Mouse (Mus musculus) megakaryocyte progenitor cell, adult 5-6 weeks (primary cell): ENCODE data around the gene Ddx56. TPM values are rescaled to one million over a fixed set of nuclear protein-coding genes. Genes with fewer than 3 reads are reported as not detected.
"Not testable (repeated sequence)": the region's sequence is repeated elsewhere in the genome, so short reads cannot be mapped to it uniquely, and the experiment has no call there.

Experiments used
- ATAC-seq: replicated peaks from 2 replicates; pipeline ENCODE4 v1.8.0; 2016; ENCODE audit warnings: mild to moderate bottlenecking, moderate TSS enrichment, inconsistent platforms; ENCODE audit not compliant: poor library complexity
- total RNA-seq, 2 experiments: library from RNA; stranded (forward) in 1 of 2; stranded (reverse) in 1 of 2; fragments of 157-497, 149-512 nt in 1 of 2; fragments of 200-1000 nt in 1 of 2; gene quantifications; 2 replicates each; pipeline versions ENCODE4 v1.2.3 to v1.2.4; 2015 to 2017

The Ddx56 gene
- total RNA-seq, 2 experiments from 2014 or later, result 44.6 to 51.4 TPM

DNA sequence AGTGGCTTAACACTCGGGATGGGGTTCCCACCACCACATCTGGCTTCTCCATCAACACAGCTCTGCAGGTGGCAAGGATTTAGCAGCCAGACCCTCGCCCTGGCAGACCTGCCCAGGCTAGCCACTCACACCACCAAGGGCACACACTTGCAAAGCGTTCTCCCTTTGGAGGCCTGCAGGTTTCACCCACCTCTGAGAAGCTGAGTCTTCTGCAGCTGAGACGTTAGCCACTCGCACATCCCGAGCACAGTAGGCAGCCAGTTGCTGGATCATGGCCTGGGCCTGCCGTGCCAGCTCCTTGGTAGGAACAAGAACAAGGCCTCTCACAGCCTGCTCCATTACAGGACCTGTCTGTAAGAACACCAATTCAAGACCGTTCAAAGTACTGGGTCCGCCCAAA lies 951 bp downstream of the Ddx56 start:
- ATAC-seq, result no peak

DNA sequence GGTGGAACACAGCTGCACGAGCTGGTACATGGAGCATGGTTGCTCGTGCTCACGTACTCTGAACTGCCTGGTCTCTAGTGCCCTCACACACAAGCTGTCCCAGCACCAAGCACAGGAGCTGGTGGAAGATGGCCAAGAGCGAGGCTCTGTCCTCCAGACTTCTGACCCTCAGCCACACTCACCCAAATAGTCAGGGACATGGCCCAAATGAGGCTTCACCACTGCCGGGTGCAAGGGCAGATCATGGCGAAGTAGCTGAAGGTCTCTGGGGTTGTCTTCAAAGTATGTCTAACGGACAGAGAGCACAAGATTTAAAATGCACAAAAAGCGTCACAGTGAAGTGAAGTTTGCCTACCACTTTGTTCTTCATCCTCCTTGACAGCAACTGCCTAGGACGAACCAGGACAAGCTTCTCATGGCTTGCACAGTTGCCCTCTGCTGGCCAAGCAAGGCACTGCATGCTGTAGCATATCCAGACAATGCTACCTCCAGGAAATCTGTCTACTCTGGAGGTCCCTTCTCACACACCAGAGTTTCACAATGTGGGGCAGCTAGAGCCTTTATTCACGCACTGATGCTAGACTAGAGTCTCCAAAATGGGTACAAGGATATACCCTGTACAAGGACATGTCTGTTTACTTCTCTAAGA lies 6.0 kb downstream of the Ddx56 start:
- ATAC-seq, result peak; percentile 91

DNA sequence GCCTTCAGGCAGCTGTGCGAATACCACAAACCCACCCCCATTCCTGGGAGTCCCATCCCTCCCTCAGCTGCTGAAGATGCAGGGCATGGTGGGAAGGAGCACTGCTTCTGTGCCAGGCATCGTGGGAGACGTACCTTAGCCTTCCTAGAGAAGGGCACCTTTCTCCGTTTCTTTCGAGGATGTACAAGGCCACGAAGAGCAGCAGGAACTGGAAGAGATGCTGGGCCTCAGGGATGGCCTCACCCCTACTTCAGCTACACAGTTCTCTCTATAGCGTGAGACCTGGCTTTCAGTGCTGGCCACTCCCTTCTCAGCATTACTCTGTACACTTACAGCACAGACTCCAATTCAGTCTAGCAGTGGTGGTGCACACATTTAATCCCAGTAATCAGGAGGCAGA lies 8.2 kb downstream of the Ddx56 start:
- ATAC-seq, result no peak

DNA sequence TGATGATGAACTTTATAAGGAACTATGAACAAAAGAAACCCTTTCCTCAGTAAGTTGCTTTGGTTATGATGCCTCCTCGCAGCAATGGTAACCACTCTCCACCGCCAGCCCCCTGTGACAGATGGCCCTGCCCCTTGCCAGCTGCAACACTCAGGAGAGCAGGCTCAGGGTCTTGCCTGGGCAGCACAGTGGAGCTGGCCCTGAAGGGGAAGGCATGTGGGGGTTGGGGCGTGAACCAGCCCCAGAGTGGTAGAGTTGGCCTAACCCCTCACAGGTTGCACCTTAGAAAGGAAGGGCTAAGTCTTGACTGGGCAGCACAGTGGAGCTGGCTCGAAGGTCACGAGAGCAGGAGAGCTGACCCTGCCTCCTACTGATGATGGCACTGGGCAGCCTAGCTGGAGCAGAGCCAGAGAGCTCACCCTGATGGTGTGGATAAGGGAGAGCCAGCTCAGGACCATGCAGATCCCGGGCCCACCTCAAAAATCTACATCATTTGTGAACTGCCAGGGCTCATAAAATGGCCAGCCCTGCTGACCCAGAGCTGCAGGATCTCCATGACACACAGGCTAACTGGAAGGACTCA lies 11.0 kb downstream of the Ddx56 start:
- ATAC-seq, result peak; percentile 26; the same call in 1 of the 2 replicates

DNA sequence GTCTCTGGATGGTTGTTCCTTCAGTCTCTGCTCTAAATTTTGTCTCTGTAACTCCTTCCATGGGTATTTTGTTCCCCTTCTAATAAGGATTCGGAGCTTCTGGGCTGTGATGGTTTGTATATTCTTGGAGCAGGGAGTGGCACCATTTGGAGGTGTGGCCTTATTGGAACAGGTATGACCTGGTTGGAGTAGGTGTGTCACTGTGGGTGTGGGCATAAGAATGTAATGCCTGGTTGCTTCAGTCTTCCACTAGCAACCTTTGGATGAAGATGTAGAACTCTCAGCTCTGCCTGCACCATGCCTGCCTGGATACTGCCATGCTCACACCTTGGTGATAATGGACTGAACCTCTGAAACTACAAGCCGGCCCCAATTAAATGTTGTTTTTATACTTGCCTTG lies 13.0 kb downstream of the Ddx56 start:
- ATAC-seq, result not testable (repeated sequence)

DNA sequence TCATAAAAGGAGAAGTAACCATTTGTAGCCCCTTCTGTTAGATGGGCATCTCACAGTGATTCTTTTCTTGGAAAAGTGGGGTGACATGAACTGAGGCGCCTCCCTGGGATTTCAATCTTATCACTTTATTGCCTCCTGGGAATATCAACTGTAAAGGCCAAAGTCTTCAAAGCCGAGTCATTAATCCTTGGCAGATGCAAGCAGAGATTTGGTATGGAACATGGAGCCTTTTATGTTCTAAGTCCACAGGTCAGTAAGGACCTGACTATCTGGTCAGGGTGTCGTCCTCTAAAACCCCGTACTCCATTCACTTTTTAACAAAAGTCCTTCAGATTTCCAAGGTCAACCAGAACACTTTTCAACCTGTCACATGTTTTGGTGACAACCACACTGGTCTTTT lies 14.7 kb downstream of the Ddx56 start:
- ATAC-seq, result no peak

DNA sequence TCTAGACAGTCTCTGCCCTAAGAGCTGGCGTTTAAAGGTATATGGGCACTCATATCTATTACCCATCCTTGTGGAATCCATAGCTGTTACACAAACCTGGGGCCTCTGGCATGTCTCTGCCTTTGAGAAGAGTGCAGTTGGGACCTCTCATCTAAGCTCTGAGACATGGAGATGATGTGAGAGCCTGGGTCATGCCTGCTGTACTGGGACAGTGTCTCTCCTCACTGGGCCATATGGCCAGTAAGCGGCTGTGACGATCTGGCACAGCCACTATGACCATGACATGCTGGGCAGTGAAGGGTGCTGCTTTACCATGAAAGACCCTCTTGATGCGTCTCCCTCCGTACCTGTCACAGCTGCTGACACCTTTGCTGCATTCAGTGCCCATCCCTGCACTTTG lies 15.3 kb downstream of the Ddx56 start:
- no peak for ATAC-seq

DNA sequence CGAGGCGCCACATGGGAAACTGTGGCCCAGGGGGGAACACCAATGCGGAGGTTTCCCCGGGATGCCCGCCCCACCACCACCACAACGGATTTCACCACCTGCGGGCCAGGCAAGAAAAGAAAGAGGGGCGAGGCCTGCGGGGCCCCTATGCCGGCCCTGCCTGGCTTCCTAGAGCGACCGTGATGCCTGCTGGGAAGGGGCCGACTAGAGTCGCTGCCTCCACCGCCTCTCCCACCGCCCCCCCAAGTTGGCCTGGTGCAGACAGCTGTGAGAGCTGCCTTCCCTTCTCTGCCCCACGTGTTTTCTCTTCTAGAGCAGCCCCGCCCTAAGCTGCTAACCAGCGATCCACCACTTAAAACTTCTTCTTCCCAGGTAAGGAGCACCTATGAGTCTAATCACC lies 22.9 kb downstream of the Ddx56 start:
- no peak for ATAC-seq

DNA sequence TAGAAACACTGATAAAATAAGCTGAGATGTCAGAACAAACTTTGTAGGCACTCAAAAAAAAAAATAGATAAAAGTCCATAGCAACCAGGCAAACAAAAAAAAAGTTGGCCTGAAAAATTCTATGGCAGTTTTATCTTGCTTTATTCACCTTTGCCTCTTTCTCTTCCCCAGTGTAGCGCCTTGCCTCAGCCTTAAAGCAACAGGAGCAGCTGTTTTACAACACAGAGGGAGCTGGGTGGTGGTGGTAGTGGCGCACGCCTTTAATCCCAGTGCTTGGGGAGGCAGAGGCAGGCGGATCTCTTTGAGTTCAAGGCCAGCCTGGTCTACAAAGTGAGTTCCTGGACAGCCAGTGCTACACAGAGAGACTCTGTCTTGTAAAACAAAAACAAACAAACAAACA lies 34.5 kb downstream of the Ddx56 start:
- ATAC-seq, result no peak

DNA sequence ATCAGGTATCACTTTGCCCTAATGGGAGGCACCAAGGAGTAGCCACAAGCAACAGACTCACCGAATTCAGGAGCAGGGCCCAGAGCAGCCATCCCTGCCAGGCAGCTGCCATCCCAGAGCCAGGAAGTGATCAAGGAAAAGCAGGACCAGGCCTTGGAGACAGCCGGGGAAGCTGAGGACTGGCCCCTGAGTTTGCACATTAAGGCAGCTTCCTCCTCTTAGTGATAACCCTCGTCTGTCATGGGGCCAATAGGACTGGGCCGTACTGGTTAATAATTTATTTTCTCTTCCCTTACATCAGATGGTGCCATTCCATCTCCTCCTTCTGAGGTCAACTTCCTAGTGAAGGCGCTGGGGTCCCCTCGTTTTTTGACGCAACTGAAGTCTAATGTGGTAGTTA lies 37.6 kb downstream of the Ddx56 start, which contains the start of gene Npc1l1:
Npc1l1 (minus strand) TSS at position 132 of the 400 bp plus-strand sequence.
- ATAC-seq, result no peak

DNA sequence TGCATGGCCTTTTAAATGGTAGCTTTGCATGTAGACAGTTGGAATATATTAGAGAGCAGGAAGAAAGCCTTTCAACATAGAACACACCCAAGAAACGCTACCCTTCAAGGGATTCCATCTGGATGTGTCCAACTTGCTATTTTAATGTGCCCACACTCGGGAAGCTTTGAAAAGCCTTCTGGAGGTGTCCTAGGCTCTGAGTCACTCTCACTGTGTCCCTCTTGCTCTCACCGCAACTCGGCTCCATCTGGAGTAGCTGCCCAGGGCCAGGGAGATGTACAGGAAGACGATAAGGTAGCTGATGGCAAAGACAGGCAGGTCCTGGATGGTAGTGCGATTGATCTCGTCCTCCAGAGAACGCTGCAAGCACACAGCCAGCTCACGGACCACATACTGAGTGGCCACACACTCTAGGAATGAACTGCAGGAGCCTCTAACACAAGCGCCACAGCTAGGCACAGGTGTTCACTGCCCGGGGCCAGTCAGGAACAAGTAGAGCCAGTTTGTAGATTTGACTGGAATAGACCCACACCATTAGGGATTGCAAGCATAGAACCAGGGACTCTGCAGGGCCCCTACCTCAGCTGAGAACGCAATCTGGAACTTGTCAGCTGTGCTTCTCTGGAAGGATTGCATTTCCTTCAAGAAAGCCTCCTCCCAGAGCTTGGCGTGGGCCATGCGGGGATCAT lies 42.9 kb downstream of the Ddx56 start:
- no peak for ATAC-seq

DNA sequence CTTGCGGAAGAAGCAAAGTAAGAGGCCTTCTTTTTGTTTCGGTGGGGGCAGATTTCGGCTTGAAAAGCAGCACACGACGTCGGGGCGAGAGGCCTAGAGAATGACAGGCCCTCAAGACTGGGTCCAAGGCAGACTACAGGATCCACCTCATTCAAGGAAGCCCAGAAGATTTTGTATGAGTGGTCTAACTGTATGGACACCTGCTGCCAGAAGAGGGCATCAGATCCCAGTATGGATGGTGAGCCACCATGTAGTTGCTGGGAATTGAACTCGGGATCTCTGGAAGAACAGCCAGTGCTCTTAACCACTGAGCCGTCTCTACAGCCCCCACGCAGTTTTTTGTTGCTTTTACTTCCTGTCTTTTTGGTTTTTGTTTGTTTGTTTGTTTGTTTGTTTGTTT lies 45.4 kb downstream of the Ddx56 start:
- ATAC-seq, result no peak

DNA sequence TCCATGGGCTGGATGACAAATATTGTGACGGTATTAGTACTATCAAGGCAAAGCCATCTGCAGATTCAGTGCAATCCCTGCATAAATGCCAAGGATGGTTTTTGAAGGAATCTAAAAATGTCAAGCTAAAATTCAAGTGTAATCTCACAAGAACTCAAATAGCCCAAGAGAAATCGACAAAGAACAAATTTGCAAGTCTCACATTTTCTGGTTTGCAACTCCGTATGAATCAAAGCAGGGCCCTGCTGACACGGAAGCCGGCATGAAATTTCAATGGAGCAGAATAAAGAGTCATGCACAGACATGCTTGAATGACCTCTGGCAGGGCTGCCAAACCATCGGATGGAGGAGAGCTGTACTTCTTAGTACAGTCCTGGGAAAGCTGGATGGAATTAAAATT lies 47.6 kb downstream of the Ddx56 start:
- ATAC-seq, result no peak

DNA sequence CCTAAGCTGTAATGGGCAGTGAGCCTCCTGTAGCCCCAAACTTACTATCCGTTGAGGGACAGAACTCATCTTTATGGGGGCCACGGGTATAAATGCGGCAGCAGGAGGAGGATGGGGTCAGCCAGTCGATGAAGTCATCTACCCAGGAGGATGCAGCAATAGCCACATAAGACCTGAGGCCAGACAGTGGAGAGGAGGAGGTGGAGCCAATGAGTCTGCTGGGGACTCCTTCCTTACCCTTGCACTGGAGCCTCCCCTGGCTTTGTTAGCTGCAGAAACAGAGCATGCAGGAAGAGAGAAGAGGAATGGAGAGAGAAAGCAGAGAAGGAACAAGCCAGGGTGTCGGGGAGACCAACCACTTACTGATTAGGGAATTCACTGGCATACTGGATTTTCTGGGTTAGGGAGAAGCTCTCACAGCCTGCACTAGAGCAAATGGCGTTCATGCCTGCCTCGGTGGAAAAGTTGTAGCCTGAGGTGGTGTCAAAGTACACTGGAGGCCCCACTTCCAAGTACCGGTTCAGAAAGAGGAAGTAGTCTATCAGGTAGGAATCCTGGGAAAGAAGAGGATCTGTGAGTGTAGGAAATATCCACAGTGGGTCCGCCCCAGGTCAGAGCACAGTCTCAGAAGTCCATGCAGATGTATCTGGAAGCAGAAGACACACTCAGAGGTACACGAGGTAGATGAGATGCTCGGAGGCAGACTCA lies 49.2 kb downstream of the Ddx56 start:
- no peak for ATAC-seq

DNA sequence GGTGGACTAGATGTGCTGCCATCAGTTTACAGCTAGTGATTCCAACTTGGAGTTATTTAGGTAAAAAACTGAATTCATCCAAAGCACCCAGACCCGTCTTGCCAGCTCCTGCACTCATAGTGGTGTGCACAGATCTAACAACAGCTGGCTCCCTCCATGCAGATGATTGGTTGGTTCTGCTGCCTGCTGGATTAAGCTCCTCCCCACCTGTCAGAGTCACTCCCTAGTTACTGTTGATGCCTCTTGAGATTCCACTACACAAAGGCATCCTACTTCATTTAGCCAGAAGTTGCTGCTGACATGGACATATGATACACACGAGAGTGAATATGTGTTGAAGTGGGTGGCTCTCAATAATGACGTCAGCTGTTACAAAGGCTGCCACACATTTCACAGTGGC lies 50.7 kb downstream of the Ddx56 start:
- ATAC-seq, result no peak

Other genes with a start within 250 kb of the Ddx56 start
- 1.2 and 1.8 TPM in 2 replicates for gene Camk2b, start 201.4 kb downstream of the Ddx56 start, total RNA-seq (2015)
- 0.83 and 1.7 TPM in 2 replicates for gene Camk2b, start 201.4 kb downstream of the Ddx56 start, total RNA-seq (2017)
- 0.42 and 0.67 TPM in 2 replicates for gene A730071L15Rik, start 67.7 kb downstream of the Ddx56 start, total RNA-seq (2015)
- gene A730071L15Rik, start 67.7 kb downstream of the Ddx56 start, total RNA-seq (2017), result 0.51 and 1.7 TPM in 2 replicates
- gene Nudcd3, start 67.4 kb downstream of the Ddx56 start, total RNA-seq (2015), result 15.6 and 22.7 TPM in 2 replicates
- 33.4 and 36.9 TPM in 2 replicates for gene Nudcd3, start 67.4 kb downstream of the Ddx56 start, total RNA-seq (2017)
- gene Npc1l1, start 37.6 kb downstream of the Ddx56 start, total RNA-seq (2015), result not detected in 2 replicates
- not detected in 2 replicates for gene Npc1l1, start 37.6 kb downstream of the Ddx56 start, total RNA-seq (2017)
- 54.5 and 60.0 TPM in 2 replicates for gene Tmed4, start 7.1 kb upstream of the Ddx56 start, total RNA-seq (2015)
- 54.8 and 63.7 TPM in 2 replicates for gene Tmed4, start 7.1 kb upstream of the Ddx56 start, total RNA-seq (2017)
- 110 and 113 TPM in 2 replicates for gene Ogdh, start 23.9 kb upstream of the Ddx56 start, total RNA-seq (2015)
- 84.7 and 91.1 TPM in 2 replicates for gene Ogdh, start 23.9 kb upstream of the Ddx56 start, total RNA-seq (2017)
- gene Zmiz2, start 121.3 kb upstream of the Ddx56 start, total RNA-seq (2015), result 40.9 and 42.0 TPM in 2 replicates
- 8.2 and 11.9 TPM in 2 replicates for gene Zmiz2, start 121.3 kb upstream of the Ddx56 start, total RNA-seq (2017)
- gene Ppia, start 147.7 kb upstream of the Ddx56 start, total RNA-seq (2015), result 5,512 and 5,729 TPM in 2 replicates
- 1,825 and 2,581 TPM in 2 replicates for gene Ppia, start 147.7 kb upstream of the Ddx56 start, total RNA-seq (2017)
- 174 and 176 TPM in 2 replicates for gene H2afv, start 176.7 kb upstream of the Ddx56 start, total RNA-seq (2015)
- gene H2afv, start 176.7 kb upstream of the Ddx56 start, total RNA-seq (2017), result 134 and 144 TPM in 2 replicates
- 51.3 and 53.0 TPM in 2 replicates for gene Purb, start 208.1 kb upstream of the Ddx56 start, total RNA-seq (2015)
- gene Purb, start 208.1 kb upstream of the Ddx56 start, total RNA-seq (2017), result 38.3 and 40.5 TPM in 2 replicates